Mouse (Mus musculus) heart, postnatal 25 days (tissue): ENCODE data around the gene Ddx46. TPM values are rescaled to one million over a fixed set of nuclear protein-coding genes. Genes with fewer than 3 reads are reported as not detected.
A peak's percentile ranks its signal among the peaks of the same experiment; 100 is the strongest.

Experiments
- DNase-seq: peaks from one replicate; pipeline ENCODE4 v3.0.0; 2022; ENCODE audit warnings: low spot score
- intact Hi-C: fragments of 180-260 bp; cut with DNase I; formaldehyde crosslinking; loops from one replicate; pipeline ENCODE4 v1.15.1; 2025
- total RNA-seq, 2 experiments: library from RNA; stranded (reverse); gene quantifications; 2 replicates each; pipeline ENCODE4 v1.2.3; 2021

Ddx46 gene
- total RNA-seq, 2 experiments from 2014 or later: 18.9 to 23.5 TPM

DNA sequence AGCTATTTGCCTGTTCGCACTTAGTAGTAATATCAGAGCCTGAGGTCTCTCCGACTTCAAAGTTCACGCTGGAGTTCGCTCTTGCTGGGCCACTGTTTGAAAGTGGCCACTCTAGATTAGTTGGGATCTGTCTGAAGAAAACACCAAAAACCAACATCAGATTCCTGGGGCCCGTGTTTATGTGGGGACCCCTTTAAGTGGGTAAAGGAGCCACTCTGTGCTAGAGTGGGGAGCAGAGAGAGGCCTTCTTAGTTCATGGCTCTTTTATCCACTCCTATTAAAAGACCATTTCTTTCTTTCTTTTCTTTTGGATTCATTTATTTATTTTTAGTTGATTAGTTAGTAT, 80.3 kb downstream of the Ddx46 start:
- intact Hi-C loops: loop anchor here (2.0 kb wide), 1 partner anchor 14 kb away; no protein-coding TSS in a partner anchor
- no peak for DNase-seq

DNA sequence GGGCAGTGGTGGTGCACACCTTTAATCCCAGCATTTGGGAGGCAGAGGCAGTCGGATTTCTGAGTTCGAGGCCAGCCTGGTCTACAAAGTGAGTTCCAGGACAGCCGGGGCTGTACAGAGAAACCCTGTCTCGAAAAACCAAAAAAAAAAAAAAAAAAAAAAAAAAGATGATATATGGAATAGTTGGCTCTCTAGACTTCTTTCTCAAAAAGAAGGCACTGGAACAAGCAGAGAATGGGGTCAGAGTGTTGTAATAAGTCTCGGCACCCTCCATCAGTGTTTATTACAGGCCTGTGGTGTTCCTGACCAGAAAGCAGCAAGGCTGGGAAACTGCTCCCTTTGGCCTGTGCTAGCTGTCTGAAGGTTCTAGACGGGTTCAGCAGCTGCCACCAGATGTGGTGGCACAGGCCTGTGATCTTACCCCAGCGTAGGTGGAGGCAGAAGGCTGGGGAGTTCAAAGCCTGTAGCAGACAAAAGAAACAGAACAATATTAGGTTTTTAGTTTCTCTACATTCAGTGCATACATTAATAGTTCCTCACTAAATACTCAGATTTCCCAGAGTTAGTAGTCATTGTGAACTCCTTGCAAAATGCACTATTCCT, 81.2 kb downstream of the Ddx46 start:
- intact Hi-C loops: loop anchor here (2.0 kb wide), 1 partner anchor 13 kb away; no protein-coding TSS in a partner anchor
- DNase-seq: no peak

DNA sequence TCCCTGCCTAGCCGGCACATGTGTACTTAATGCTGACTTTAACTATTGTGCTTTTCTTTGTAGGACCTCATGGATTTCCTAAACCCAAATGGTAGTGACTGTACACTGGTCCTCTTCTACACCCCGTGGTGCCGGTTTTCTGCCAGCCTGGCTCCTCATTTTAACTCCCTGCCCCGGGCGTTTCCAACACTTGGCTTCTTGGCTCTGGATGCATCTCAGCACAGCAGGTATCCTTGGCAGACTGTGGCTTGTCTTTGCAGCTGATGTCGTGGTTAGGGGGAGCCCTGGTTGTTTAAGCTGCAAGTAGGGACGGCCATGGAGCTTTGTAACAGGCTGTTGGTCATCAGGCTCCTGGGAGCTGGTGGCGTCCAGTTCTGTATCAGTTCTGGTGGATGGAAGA, 86.7 kb downstream of the Ddx46 start:
- intact Hi-C loops: loop anchor here (10.0 kb wide), 1 partner anchor 243 kb away; no protein-coding TSS in a partner anchor
- no peak for DNase-seq

DNA sequence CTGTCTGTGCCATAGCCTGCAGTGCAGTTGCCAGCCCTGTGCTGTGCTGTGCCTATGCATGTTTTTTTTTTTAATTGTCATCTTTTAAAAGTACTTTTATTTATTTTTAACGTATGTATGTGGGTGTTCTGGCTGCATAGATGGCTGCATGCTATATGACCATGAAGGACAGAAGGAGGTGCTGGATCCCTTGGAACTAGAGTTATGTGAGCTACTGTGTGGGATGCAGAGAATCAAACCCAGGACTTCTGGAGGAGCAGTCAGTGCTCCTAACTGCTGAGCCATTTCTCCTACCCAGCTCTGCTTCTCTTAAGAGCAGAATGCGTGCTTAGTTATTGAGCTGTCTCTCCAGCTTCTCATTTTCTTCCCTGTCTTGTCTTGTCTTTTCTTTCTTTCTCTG, 87.2 kb downstream of the Ddx46 start:
- intact Hi-C loops: loop anchor here (10.0 kb wide), 1 partner anchor 243 kb away; no protein-coding TSS in a partner anchor
- DNase-seq: no peak

- intact Hi-C loops: loop anchor here (5.0 to 10.0 kb wide), 2 partner anchors 34 to 238 kb away; partner anchors contain the start of gene B230219D22Rik
- DNase-seq: no peak
Measured at GRCm38 (mm10) chr13:55726598-55727119, 91.8 kb downstream of the Ddx46 start.

DNA sequence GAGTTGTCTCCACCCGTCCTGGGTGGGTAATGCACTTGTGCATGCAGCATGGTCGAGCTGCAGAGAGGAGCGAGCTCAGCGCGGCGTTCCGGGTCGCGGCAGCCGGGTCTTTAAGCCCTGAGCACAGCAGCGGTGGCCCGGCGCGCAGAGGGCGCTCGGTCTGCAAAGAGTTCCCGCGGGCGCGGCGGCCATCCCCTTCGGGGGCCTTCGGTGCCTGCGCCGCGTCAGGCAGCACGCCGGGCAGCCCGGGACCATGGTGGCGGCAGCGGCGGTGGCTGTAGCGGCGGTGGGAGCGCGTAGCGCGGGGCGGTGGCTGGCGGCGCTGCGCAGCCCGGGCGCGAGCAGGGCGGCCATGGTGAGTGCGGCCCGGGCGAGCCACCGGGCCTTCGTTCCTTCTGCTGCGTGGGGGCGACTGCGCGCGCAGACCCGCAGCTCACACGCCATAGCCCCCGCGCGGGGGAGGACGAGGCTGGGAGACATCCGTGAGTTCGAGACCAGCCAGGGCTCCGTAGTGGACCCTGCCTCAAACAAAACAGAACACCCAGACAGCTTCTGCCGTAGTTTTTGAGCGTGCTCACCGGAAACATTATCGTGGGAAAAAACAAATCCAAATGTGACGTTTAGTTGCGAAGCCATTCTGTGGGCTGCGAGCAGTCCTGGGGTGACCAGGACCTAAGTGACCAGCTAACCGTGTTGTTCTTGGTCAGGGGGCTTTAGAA, 92.5 kb downstream of the Ddx46 start, which contains the start of gene Pcbd2:
Gene Pcbd2 (plus strand): TSS at position 249 of the 719 bp plus-strand sequence.
- peak; percentile 78 for DNase-seq
- intact Hi-C loops: loop anchor here (5.0 to 10.0 kb wide), 2 partner anchors 35 to 238 kb away; partner anchors contain the start of gene B230219D22Rik

- DNase-seq: peak; percentile 29
- intact Hi-C loops: loop anchor here (1.0 to 10.0 kb wide), 5 partner anchors 13 to 237 kb away; partner anchors contain the start of genes B230219D22Rik and Txndc15
Measured at GRCm38 (mm10) chr13:55727839-55728238, 93.0 kb downstream of the Ddx46 start.

DNA sequence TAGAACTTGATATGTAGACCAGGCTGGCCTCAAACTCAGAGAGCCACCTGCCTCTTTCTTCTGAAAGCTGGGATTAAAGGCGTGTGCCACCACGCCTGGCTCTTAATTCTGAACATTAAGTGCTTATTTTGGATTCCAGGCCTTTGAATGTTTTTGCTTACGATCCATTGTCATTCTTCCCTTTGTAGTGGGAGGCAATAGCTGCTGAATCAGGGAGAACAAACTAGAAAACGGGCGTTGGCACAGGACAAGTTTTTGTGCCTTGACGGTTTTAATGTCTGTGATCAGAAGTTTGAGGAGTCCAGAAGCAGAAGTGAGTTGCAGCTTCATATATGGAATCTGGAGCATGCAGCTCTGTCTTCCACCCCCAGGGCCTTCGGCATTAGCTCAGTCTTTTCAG, 95.9 kb downstream of the Ddx46 start:
- intact Hi-C loops: no loop called here
- DNase-seq: no peak

Other genes with a start within 250 kb of the Ddx46 start
- not detected for gene Slc34a1, start 236.8 kb upstream of the Ddx46 start, total RNA-seq
- gene Pfn3, start 219.8 kb upstream of the Ddx46 start, total RNA-seq: not detected
- not detected for gene F12, start 208.2 kb upstream of the Ddx46 start, total RNA-seq
- 10 to 100 TPM; 17.5 to 18.6 TPM for gene Grk6, start 190.0 kb upstream of the Ddx46 start, total RNA-seq
- 1 to 10 TPM in 1 of 2 experiments, under 1 TPM in 1; 0.56 to 1.2 TPM for gene Prr7, start 170.8 kb upstream of the Ddx46 start, total RNA-seq
- 10 to 100 TPM; 10.6 to 10.8 TPM for gene Dbn1, start 146.9 kb upstream of the Ddx46 start, total RNA-seq
- 10 to 100 TPM; 65.2 to 67.7 TPM for gene Pdlim7, start 121.4 kb upstream of the Ddx46 start, total RNA-seq
- gene Dok3, start 105.7 kb upstream of the Ddx46 start, total RNA-seq: 1 to 10 TPM; 2.2 to 2.3 TPM
- gene Ddx41, start 98.4 kb upstream of the Ddx46 start, total RNA-seq: 10 to 100 TPM; 13.1 to 13.2 TPM
- gene Fam193b, start 63.9 kb upstream of the Ddx46 start, total RNA-seq: 10 to 100 TPM; 18.3 to 19.0 TPM
- gene Tmed9, start 61.3 kb upstream of the Ddx46 start, total RNA-seq: 10 to 100 TPM; 86.3 to 94.2 TPM
- gene B4galt7, start 35.1 kb upstream of the Ddx46 start, total RNA-seq: 10 to 100 TPM in 1 of 2 experiments, 1 to 10 TPM in 1; 9.6 to 10.4 TPM
- gene Caml, start 12.0 kb upstream of the Ddx46 start, total RNA-seq: 10 to 100 TPM; 11.5 to 12.1 TPM
- 10 to 100 TPM; 41.1 to 44.9 TPM for gene B230219D22Rik, start 58.1 kb downstream of the Ddx46 start, total RNA-seq
- 10 to 100 TPM; 38.0 to 38.2 TPM for gene Txndc15, start 79.6 kb downstream of the Ddx46 start, total RNA-seq
- gene Pcbd2, start 92.3 kb downstream of the Ddx46 start, total RNA-seq: 10 to 100 TPM; 38.2 to 42.5 TPM
- gene Catsper3, start 149.5 kb downstream of the Ddx46 start, total RNA-seq: not detected
- not detected for gene Pitx1, start 201.2 kb downstream of the Ddx46 start, total RNA-seq